Mouse (Mus musculus) layer of hippocampus, adult 9-10 months (tissue): ENCODE data around the gene Phb.
"Not testable (repeated sequence)": the region's sequence is repeated elsewhere in the genome, so short reads cannot be mapped to it uniquely, and the experiment has no call there.

Source experiments
- DNase-seq: peaks from one replicate; pipeline ENCODE4 v3.0.0; 2022; ENCODE audit warnings: low spot score

Gene Phb

GRCm38 (mm10) chr11:95650981-95651380 is 15.8 kb upstream of the Phb start:
- DNase-seq = no peak

GRCm38 (mm10) chr11:95657449-95657848 is 9.3 kb upstream of the Phb start:
- no peak for DNase-seq

GRCm38 (mm10) chr11:95667177-95667576 is 420 bp downstream of the Phb start:
- no peak for DNase-seq

- not testable (repeated sequence) for DNase-seq
Measured at GRCm38 (mm10) chr11:95668086-95668485, 1.3 kb downstream of the Phb start.

- DNase-seq = no peak
Measured at GRCm38 (mm10) chr11:95675498-95675897, 8.7 kb downstream of the Phb start.

- DNase-seq = no peak
Measured at GRCm38 (mm10) chr11:95676307-95676706, 9.6 kb downstream of the Phb start.

GRCm38 (mm10) chr11:95677925-95678701 is 11.4 kb downstream of the Phb start:
- DNase-seq = no peak

GRCm38 (mm10) chr11:95681995-95682601 is 15.3 kb downstream of the Phb start:
- DNase-seq = no peak

- no peak for DNase-seq
Measured at GRCm38 (mm10) chr11:95682946-95683345, 16.2 kb downstream of the Phb start.

- peak; percentile 84 for DNase-seq
Measured at GRCm38 (mm10) chr11:95686031-95686430, 19.3 kb downstream of the Phb start.

- no peak for DNase-seq
Measured at GRCm38 (mm10) chr11:95687084-95687656, 20.4 kb downstream of the Phb start.

- DNase-seq = no peak
Measured at GRCm38 (mm10) chr11:95688515-95688914, 21.8 kb downstream of the Phb start.

GRCm38 (mm10) chr11:95688981-95689380 is 22.2 kb downstream of the Phb start:
- no peak for DNase-seq

- DNase-seq = no peak
Measured at GRCm38 (mm10) chr11:95689544-95689943, 22.8 kb downstream of the Phb start.

- DNase-seq = no peak
Measured at GRCm38 (mm10) chr11:95698541-95698940, 31.8 kb downstream of the Phb start.

GRCm38 (mm10) chr11:95700778-95701739 is 34.3 kb downstream of the Phb start:
- no peak for DNase-seq

- no peak for DNase-seq
Measured at GRCm38 (mm10) chr11:95704032-95704969, 37.5 kb downstream of the Phb start.

- no peak for DNase-seq
Measured at GRCm38 (mm10) chr11:95704970-95705330, 38.2 kb downstream of the Phb start.

GRCm38 (mm10) chr11:95709534-95710040 is 42.8 kb downstream of the Phb start:
- DNase-seq = no peak

- no peak for DNase-seq
Measured at GRCm38 (mm10) chr11:95710478-95710877, 43.7 kb downstream of the Phb start.

GRCm38 (mm10) chr11:95712085-95712562 is 45.4 kb downstream of the Phb start:
- no peak for DNase-seq
